ENCODE assay signal across 15 mouse cellular contexts in the genomic region with DNA sequence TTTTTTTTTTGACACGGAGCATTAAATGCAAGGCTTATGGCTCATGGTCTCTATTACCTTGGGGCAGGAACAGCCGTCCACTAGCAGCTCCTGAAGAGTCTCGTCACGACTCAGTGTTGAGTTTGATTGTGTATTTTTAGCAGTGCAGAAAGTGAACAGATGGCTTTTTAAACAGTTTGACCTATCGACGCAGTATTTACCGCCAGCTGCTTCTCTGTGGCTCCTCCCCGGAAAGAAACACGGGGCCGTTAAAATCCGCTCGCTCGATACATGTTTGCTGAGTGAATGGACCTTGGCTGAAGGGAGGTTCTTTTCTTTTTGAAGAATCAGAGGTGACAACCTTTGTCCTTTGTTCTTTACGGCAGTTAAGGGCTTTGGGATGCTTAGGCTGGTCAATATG.
A peak's percentile ranks its signal among the peaks of the same experiment; 100 is the strongest.
DNase-seq lines count a peak whose midpoint lies in the region; ATAC-seq lines count a peak whose summit lies in the region.
"Had no signal": no experiment of that assay in that cellular context is flagged by ENCODE, and none has a peak within 500 bp of the region (broad histone marks: within the 10 kb centered on the region; RNA-seq: fewer than 3 reads in every experiment).

No protein-coding gene starts in this region.

- ATAC-seq in hindbrain, embryonic 12.5 days (ENCODE audit: low FRiP score) = no peak
- peak; percentile 35; the same call in 1 of the 2 replicates for ATAC-seq in neural tube, embryonic 11.5 days (ENCODE audit: insufficient read depth, low FRiP score, low TSS enrichment)
- no peak; the same call in 1 of the 2 replicates for ATAC-seq in liver, embryonic 15.5 days (ENCODE audit: insufficient read depth)

- no peak overlapping the region for H3K4me3 ChIP-seq in hindbrain, embryonic 10.5 days
- H3K4me3 ChIP-seq in hindbrain, embryonic 12.5 days = no peak overlapping the region
- no peak overlapping the region for H3K4me3 ChIP-seq in neural tube, embryonic 11.5 days (ENCODE audit: low read depth, low read length)
- H3K4me3 ChIP-seq in liver, embryonic 15.5 days (replicated peaks) = no peak overlapping the region
- H3K4me3 ChIP-seq: heart, embryonic 15.5 days had no signal

- peak; percentile 25 for DNase-seq in hindbrain, embryonic 10.5 days (ENCODE audit: low spot score)
- no peak for DNase-seq in neural tube, embryonic 11.5 days (ENCODE audit: low spot score)
- no peak for DNase-seq in neural tube, embryonic 10.5 days (ENCODE audit: extremely low spot score, low spot score)
- no peak for DNase-seq in B cell, adult 2 months
- DNase-seq in lung, postnatal 36 days = no peak
- DNase-seq in layer of hippocampus, postnatal 36 days = no peak
- DNase-seq: adrenal gland, adult 2 months; cerebellum, adult 11-12 months; gastrocnemius, postnatal 36 days; lung, postnatal 14 days had no signal

- H3K27ac ChIP-seq in hindbrain, embryonic 10.5 days = peak overlapping the region; percentile 72
- no peak overlapping the region for H3K27ac ChIP-seq in hindbrain, embryonic 12.5 days
- no peak overlapping the region for H3K27ac ChIP-seq in neural tube, embryonic 11.5 days (ENCODE audit: low read depth, low read length)
- H3K27ac ChIP-seq in liver, embryonic 15.5 days (replicated peaks) = no peak overlapping the region
- H3K27ac ChIP-seq: heart, embryonic 15.5 days; kidney, postnatal 0 days had no signal

- no peaks in the 10 kb centered on the region for H3K27me3 ChIP-seq in hindbrain, embryonic 10.5 days (ENCODE audit: insufficient read depth, poor library complexity, severe bottlenecking)
- no peaks in the 10 kb centered on the region for H3K27me3 ChIP-seq in hindbrain, embryonic 12.5 days
- H3K27me3 ChIP-seq in neural tube, embryonic 11.5 days (ENCODE audit: control insufficient read depth, insufficient read depth, low read length) = no peaks in the 10 kb centered on the region
- no peaks in the 10 kb centered on the region for H3K27me3 ChIP-seq in liver, embryonic 15.5 days

- H3K9ac ChIP-seq in hindbrain, embryonic 12.5 days = no peak overlapping the region
- H3K9ac ChIP-seq in neural tube, embryonic 11.5 days (ENCODE audit: low read length) = no peak overlapping the region
- H3K9ac ChIP-seq in liver, embryonic 15.5 days = no peak overlapping the region
- H3K9ac ChIP-seq: heart, embryonic 15.5 days had no signal

- 63% methylated on average over 14 of the region's 14 CpGs for WGBS in hindbrain, embryonic 10.5 days
- 58% methylated on average over 14 of the region's 14 CpGs for WGBS in hindbrain, embryonic 12.5 days
- 42% methylated on average over 14 of the region's 14 CpGs for WGBS in neural tube, embryonic 11.5 days
- 70% methylated on average over 14 of the region's 14 CpGs for WGBS in liver, embryonic 15.5 days (ENCODE audit: insufficient replicate concordance)

- H3K36me3 ChIP-seq in hindbrain, embryonic 10.5 days = no peaks in the 10 kb centered on the region
- H3K36me3 ChIP-seq in hindbrain, embryonic 12.5 days = no peaks in the 10 kb centered on the region
- H3K36me3 ChIP-seq in neural tube, embryonic 11.5 days (ENCODE audit: control insufficient read depth, insufficient read depth, low read length) = no peaks in the 10 kb centered on the region
- no peaks in the 10 kb centered on the region for H3K36me3 ChIP-seq in liver, embryonic 15.5 days (replicated peaks)
- H3K36me3 ChIP-seq: G1E; heart, embryonic 15.5 days had no signal

- H3K4me1 ChIP-seq in hindbrain, embryonic 10.5 days (replicated peaks) = peaks cover 18% of the 10 kb centered on the region; the same call in 1 of the 2 replicates
- peaks cover 3% of the 10 kb centered on the region; the same call in 1 of the 2 replicates for H3K4me1 ChIP-seq in hindbrain, embryonic 12.5 days
- no peaks in the 10 kb centered on the region for H3K4me1 ChIP-seq in neural tube, embryonic 11.5 days (ENCODE audit: control insufficient read depth, insufficient read depth, low read length)
- no peaks in the 10 kb centered on the region for H3K4me1 ChIP-seq in liver, embryonic 15.5 days (replicated peaks)
- H3K4me1 ChIP-seq: heart, embryonic 15.5 days had no signal

- H3K4me2 ChIP-seq in hindbrain, embryonic 12.5 days (replicated peaks) = no peak overlapping the region
- H3K4me2 ChIP-seq in neural tube, embryonic 11.5 days (ENCODE audit: low read depth) = no peak overlapping the region
- H3K4me2 ChIP-seq in liver, embryonic 15.5 days = peak overlapping the region; percentile 25; the same call in 1 of the 2 replicates
- H3K4me2 ChIP-seq: heart, embryonic 15.5 days had no signal

- H3K9me3 ChIP-seq in hindbrain, embryonic 10.5 days = peaks cover 8% of the 10 kb centered on the region; the same call in 1 of the 2 replicates
- H3K9me3 ChIP-seq in hindbrain, embryonic 12.5 days (replicated peaks) = 0 out of 2 replicates have a peak, but pooled peaks cover 5% of the 10 kb centered on the region
- no peaks in the 10 kb centered on the region for H3K9me3 ChIP-seq in neural tube, embryonic 11.5 days (ENCODE audit: control insufficient read depth, low read length)
- H3K9me3 ChIP-seq in liver, embryonic 15.5 days (replicated peaks) = no peaks in the 10 kb centered on the region
- H3K9me3 ChIP-seq: heart, embryonic 15.5 days had no signal
